Mouse (Mus musculus) forebrain, embryonic 10.5 days (tissue): ENCODE measurements around the gene Mrnip. TPM values are rescaled to one million over a fixed set of nuclear protein-coding genes. Genes with fewer than 3 reads are reported as not detected.
"Not testable (repeated sequence)": the region's sequence is repeated elsewhere in the genome, so short reads cannot be mapped to it uniquely, and the experiment has no call there.

ENCODE experiments used
- DNase-seq: peaks from one replicate; pipeline ENCODE4 v3.0.0-alpha.2; 2017; ENCODE audit warnings: low spot score; ENCODE audit errors: extremely low spot score
- H3K27ac ChIP-seq: fragments of 300-500 bp; sonication (generic); 2 replicates; pipeline ENCODE4 v1.5.1; 2016; ENCODE audit warnings: mild to moderate bottlenecking
- H3K27me3 ChIP-seq: fragments of 300-500 bp; sonication (generic); 2 replicates; pipeline ENCODE4 v1.6.1; 2016; ENCODE audit warnings: mild to moderate bottlenecking; ENCODE audit not compliant: poor library complexity, severe bottlenecking
- H3K36me3 ChIP-seq: fragments of 300-500 bp; sonication (generic); replicated peaks from 2 replicates; pipeline ENCODE4 v1.6.1; 2016; ENCODE audit warnings: mild to moderate bottlenecking, moderate library complexity
- H3K4me1 ChIP-seq: fragments of 300-500 bp; sonication (generic); 2 replicates; pipeline ENCODE4 v1.6.1; 2016
- H3K4me3 ChIP-seq: fragments of 300-500 bp; sonication (generic); 2 replicates; pipeline ENCODE4 v1.5.1; 2016; ENCODE audit warnings: mild to moderate bottlenecking, moderate library complexity
- H3K9me3 ChIP-seq: fragments of 300-500 bp; sonication (generic); 2 replicates; pipeline ENCODE4 v1.6.1; 2016; ENCODE audit warnings: mild to moderate bottlenecking, moderate library complexity
- WGBS: fragments of 180-500 bp; shearing (Covaris S2); methylation state at CpG from one replicate; pipeline ENCODE4 v1.1.7; 2016; 5-methylcytosine and 5-hydroxymethylcytosine counted together
- polyA plus RNA-seq: library from polyadenylated mRNA; unstranded; fragments of >200 nt; fragmentation: Nextera tagmentation; extraction: Ambion mirVana; gene quantifications from 2 replicates; pipeline ENCODE4 v1.2.1, GENCODE M21; 2016

Mrnip gene
- polyA plus RNA-seq: 22.8 and 25.9 TPM in 2 replicates

DNA sequence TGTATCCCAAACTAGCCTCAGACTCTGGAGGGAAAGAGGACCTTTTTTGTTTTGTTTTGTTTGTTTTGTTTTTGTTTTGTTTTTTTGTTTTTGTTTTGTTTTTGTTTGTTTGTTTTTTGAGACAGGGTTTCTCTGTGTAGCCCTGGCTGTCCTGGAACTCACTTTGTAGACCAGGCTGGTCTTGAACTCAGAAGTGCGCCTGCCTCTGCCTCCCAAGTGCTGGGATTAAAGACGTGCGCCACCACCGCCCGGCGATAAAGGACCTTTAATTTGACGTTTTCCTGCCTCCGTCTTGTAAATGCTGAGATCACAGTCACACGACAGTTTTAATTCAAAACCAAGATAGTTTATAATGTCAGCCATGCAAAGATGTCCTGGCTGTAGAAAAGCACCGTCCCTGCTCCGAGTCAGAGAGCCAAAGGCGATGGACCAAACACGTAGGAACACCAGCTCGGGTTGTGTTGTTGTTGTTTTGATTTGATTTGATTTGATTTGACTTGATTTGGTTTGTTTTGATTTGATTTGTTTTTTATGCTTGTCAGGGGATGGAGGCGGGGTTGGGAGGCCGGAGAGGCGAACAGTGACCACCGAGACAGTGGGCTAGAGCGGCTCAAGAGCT, at the start of gene Mrnip:
Gene Mrnip (plus strand): TSS at position 334 of the 619 bp plus-strand sequence.
- H3K9me3 ChIP-seq, DNase-seq, H3K4me1 ChIP-seq, H3K27me3 ChIP-seq: not testable (repeated sequence)
- Histone ChIP-seq H3K4me3 (peak within 1 kb of the TSS; percentile 73), H3K27ac (peak within 1 kb of the TSS; percentile 89), H3K36me3 (peaks cover 43% of the 10 kb centered on the region)
- WGBS: 7% methylated on average over 19 of the region's 19 CpGs

DNA sequence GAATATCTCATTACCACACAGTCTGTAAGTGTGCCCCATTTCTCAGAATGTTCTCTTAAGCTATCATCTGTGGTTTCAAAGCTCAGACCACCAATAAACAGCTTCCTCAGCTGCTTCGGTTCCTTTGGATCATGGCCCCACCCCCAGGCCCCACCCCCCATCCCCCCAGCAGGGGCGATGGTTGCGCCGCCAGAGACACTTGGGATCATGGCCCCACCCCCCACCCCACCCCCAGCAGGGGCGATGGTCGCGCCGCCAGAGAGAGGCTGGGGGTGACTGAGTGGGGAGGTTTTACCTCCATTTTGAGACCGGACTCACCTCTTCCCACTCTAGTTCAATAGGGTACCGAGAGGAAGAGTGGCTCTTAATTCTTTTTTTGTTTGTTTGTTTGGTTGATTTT, 46.5 kb upstream of the Mrnip start:
- DNase-seq: no peak
- peaks cover 29% of the 10 kb centered on the region for H3K4me1 ChIP-seq
- H3K9me3 ChIP-seq: no peaks in the 10 kb centered on the region
- peak overlapping the region; percentile 38 for H3K4me3 ChIP-seq
- H3K27me3 ChIP-seq: no peaks in the 10 kb centered on the region
- H3K27ac ChIP-seq: no peak overlapping the region
- WGBS: 8% methylated on average over 10 of the region's 10 CpGs
- no peaks in the 10 kb centered on the region for H3K36me3 ChIP-seq

DNA sequence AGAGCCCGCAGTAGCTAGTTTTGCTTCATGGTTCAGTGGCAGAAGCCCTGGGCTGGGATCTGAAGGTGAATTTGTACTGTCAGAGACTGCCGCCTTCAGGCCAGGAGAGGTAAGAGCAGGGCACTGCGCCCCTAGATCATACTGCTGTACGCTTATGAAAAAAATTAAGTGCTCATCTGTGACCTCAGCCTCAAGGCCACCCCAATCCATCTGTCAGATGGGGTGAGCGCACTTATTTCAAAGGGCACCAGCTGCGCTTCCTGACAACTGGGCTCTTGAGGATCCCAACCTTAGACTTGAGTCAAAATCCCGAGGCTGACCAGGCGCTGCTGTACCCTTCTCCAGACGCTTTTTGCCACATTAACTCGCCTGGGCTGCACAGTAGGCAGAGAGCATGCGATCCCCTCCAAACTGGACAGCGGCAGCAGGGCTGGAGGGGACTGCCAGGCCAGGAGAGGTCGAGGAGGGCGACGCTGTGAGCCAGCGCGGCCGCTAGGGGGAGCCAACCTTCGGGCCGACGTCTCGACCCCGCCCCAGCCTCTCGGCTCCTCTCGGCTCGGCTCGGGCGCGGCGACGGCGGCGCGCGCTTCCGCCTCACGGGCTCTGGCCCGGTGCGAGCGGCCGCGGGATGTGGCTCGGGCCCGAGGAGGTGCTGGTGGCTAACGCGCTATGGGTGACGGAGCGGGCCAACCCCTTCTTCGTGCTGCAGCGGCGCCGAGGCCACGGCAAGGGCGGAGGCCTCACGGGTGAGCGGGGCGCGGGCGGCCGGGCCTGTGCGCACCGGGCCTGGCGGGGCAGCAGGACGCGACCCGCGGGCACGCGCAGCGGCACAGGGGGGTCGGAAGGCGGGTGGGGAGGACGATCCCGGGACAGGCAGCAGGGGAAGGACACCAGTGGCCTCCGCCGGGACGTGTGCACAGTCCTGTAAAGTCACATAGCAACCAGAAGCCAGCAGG, 43.2 kb upstream of the Mrnip start, which contains the start of gene Tbc1d9b:
Gene Tbc1d9b (plus strand): TSS at position 586 of the 956 bp plus-strand sequence.
- Histone ChIP-seq H3K27ac (peak within 1 kb of the TSS; percentile 98), H3K4me3 (peak within 1 kb of the TSS; percentile 96), H3K4me1 (peaks cover 29% of the 10 kb centered on the region), H3K27me3 (no peaks in the 10 kb centered on the region), H3K36me3 (peaks cover 6% of the 10 kb centered on the region), H3K9me3 (no peaks in the 10 kb centered on the region)
- WGBS: under 1% methylated on average over 76 of the region's 77 CpGs
- peak; percentile 89 for DNase-seq

DNA sequence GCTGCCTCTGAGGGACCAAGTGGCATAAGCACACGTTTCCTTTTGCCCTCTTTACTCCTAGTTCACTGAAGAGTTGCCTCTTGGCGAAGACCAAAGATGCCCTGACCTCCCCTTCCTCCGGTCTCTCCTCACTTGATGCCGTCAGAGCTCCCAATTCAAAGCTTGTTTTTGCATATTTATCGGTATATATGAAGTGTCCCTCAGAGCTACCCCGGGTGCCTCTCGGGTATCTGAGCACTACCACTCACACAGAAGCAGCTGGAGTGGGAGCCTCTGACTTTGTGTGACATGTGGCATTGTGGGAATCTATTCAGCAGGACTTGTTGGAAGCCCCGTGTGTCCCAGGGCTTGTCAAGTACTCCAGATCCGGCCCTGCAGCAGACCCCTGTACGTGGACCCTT, 42.4 kb upstream of the Mrnip start:
- DNase-seq: peak; percentile 23
- Histone ChIP-seq H3K27ac (peak overlapping the region; percentile 98), H3K36me3 (peaks cover 13% of the 10 kb centered on the region), H3K4me1 (peaks cover 29% of the 10 kb centered on the region), H3K27me3 (no peaks in the 10 kb centered on the region), H3K9me3 (no peaks in the 10 kb centered on the region), H3K4me3 (peak overlapping the region; percentile 96)
- WGBS: 32% methylated on average over 10 of the region's 10 CpGs

DNA sequence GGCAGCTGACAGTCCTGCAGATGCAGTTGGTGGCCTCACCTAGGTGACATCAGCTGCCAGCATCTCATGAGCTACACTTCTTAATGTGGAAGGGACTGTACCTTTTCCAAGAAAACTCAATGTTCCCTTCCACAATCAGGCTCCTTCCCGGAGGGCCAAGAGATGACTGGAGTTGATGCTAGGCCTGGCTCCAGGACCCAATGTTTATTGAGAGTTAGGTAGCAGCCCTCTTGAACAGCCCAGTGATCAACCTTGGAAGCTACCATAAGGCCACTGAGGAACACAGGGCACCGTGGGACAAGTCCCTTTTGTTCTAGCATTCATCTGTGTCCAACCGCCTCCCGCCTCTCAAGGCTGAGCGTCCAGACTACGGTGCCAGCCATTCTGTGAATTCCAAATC, 42.0 kb upstream of the Mrnip start:
- Histone ChIP-seq H3K36me3 (peaks cover 18% of the 10 kb centered on the region), H3K4me1 (peaks cover 29% of the 10 kb centered on the region), H3K27ac (peak overlapping the region; percentile 98; the same call in 1 of the 2 replicates), H3K27me3 (no peaks in the 10 kb centered on the region), H3K9me3 (no peaks in the 10 kb centered on the region), H3K4me3 (peak overlapping the region; percentile 96)
- no peak for DNase-seq
- WGBS: 93% methylated on average over 6 of the region's 6 CpGs

DNA sequence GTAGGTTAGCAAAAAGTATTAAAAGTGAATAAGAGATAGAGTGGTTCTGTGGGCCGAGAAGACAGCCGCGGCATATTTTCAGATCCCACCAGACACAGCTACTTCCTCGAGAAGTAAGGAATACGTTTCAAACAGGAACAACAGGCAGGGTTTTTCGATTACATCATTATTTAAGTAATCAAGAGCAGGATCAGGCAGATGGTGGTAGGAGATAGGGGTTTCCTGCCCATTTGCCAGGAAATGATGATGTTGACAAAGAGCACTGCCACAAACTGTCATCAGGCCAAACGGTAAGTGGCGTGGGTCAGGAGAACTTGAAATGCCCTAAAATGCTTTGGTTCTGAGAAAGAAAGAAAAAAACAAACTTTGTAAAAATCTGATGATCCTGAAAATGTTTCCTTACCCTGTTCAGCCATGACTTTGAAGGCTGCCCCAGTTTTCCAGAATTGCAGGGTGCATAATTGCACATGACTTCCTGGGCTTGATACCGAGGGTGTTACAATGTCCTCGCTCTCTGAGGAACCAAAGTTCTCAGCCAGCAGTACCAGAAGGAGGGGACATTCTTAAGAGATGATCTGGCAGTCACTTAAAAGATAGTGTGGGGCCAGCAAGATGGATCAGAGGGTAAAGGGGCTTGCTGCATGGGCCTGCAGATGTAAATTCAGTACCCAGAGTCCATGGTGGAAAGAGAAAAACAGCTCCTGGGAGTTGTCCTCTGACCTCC, 39.9 kb upstream of the Mrnip start:
- H3K36me3 ChIP-seq: peaks cover 38% of the 10 kb centered on the region
- no peak overlapping the region for H3K27ac ChIP-seq
- H3K4me1 ChIP-seq: peaks cover 23% of the 10 kb centered on the region
- 88% methylated on average over 10 of the region's 10 CpGs for WGBS
- no peaks in the 10 kb centered on the region for H3K27me3 ChIP-seq
- H3K4me3 ChIP-seq: no peak overlapping the region
- no peaks in the 10 kb centered on the region for H3K9me3 ChIP-seq
- DNase-seq: no peak

DNA sequence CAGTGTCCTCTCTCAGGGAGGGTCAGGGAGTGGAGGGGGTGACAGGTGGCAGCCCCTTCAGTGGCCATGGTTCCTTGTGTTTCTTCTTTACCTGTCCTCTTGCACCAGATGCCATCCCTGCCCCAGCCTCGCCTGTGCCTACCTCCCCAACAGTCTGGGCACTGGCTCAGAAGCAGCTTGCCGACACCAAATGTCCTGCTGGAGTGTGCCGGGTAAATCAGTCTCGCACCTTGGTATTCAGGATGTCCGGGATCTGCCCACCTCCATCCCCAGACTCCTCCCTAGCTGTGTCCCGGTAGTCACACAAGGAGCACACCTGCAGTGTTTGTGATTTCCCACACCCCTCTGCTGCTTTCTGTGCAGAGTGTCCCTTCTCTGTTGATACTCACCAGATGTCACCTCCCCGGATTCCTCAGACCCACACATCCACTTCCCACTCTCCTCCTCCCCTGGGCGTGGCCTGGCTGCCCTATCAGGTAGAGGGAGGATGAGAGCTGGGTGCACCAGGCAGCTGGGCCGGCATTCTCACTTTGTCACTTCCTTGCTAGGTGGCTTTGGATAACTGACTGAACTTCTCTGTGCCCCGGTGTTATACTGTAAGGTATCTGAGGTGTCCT, 35.9 kb upstream of the Mrnip start:
- no peaks in the 10 kb centered on the region for H3K4me1 ChIP-seq
- 77% methylated on average over 10 of the region's 10 CpGs for WGBS

DNA sequence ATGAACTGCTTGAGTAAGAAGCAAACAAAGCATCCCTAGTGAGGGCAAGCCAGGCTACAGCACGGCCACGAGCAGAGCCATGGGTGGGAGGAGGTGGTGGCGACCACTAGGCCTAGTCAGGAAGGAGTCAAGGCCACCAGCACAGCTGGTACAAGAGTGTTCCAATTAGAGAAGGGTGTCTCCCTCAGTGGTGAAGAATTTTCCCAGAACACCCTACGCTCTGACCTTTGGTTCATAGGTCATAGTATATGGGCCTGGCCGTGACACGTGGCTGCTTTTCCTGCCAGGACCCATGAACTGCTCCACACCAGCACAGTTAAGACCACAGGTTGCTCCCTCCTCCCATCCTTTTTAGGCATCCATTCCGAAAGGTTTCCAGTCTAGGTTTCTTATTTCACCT, 34.7 kb upstream of the Mrnip start:
- H3K9me3 ChIP-seq: no peaks in the 10 kb centered on the region
- H3K4me1 ChIP-seq: no peaks in the 10 kb centered on the region
- no peak overlapping the region for H3K4me3 ChIP-seq
- DNase-seq: no peak
- WGBS: 85% methylated on average over 7 of the region's 7 CpGs
- peaks cover 88% of the 10 kb centered on the region for H3K36me3 ChIP-seq
- H3K27me3 ChIP-seq: no peaks in the 10 kb centered on the region
- no peak overlapping the region for H3K27ac ChIP-seq

More for the DNA sequence above, 35.9 kb upstream of the Mrnip start:
- H3K27me3 ChIP-seq: no peaks in the 10 kb centered on the region
- no peak overlapping the region for H3K27ac ChIP-seq
- H3K36me3 ChIP-seq: peaks cover 78% of the 10 kb centered on the region
- no peaks in the 10 kb centered on the region for H3K9me3 ChIP-seq
- no peak for DNase-seq
- H3K4me3 ChIP-seq: no peak overlapping the region

DNA sequence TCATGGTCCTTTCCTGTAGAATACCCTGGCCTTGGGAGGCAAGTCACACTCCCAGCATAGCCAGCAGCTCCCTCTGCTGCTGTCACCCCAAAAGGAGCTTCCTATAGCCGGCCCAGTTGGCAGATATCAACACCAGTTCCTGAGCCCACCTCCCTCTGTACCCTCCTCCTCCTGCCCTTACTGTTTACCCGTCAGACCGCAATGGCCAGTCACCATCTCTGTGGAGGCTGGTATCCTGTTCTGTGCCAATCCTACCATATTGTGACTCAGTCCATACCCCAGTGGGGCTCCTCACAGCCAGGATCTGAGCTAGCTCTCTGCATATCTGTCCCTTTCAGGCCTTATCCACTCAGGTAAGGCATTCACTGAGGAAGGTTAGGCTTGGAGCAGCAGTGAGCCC, 28.7 kb upstream of the Mrnip start:
- Histone ChIP-seq H3K27ac (no peak overlapping the region), H3K4me3 (no peak overlapping the region), H3K4me1 (no peaks in the 10 kb centered on the region), H3K27me3 (no peaks in the 10 kb centered on the region), H3K9me3 (no peaks in the 10 kb centered on the region), H3K36me3 (peaks cover 96% of the 10 kb centered on the region)
- no peak for DNase-seq
- 88% methylated on average over 3 of the region's 3 CpGs for WGBS

DNA sequence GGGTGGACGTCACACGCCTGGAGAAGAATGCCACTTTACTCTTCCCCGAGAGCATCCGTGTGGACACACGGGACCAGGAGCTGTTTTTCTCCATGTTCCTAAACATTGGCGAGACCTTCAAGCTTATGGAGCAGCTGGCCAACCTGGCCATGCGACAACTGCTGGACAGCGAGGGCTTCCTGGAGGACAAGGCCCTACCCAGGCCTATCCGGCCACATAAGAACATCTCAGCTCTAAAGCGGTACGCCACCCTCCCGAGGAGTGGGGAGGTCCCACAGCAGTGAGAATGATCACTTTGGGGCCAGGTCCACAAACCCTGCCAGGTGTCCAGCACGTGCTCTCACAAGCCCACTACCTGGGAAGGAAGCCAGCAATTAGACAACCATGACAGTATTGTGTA, 28.1 kb upstream of the Mrnip start:
- Histone ChIP-seq H3K36me3 (peaks cover 96% of the 10 kb centered on the region), H3K27ac (no peak overlapping the region), H3K4me1 (no peaks in the 10 kb centered on the region), H3K4me3 (no peak overlapping the region), H3K27me3 (no peaks in the 10 kb centered on the region), H3K9me3 (no peaks in the 10 kb centered on the region)
- DNase-seq: no peak
- 96% methylated on average over 13 of the region's 13 CpGs for WGBS

DNA sequence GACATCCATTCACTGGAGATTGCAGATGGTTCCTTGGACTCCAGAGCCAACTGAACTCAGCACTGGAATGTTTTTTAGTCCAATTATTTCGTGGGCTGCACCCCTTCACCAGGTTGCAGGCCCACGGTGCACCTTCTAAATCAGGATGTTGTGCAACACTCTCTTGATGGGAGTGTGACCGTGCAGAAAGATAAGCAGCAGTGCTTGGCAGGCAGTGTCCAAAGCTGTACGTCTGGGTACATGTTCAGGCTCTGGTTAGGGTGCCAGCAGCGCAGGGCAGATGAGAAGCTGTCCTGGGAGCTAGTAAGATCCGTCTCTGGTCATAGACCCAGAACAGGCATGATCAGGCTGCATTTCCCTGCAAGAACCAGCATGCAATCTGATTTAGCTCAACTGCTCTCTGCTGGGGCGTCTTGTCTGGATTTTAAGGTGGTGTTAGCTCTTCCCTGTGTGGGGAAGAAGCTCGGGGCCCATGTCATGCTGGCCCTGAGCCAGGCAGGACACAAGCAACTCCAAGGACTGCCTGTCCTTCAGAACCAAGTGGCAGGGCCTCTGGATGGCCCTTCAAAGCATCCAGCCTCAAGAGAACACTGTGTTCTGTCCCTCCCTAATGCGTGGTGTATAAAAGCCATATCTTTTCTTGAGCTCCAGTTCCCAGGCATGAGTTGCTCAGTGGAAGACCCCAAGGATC, 26.8 kb upstream of the Mrnip start:
- DNase-seq: no peak
- no peaks in the 10 kb centered on the region for H3K9me3 ChIP-seq
- no peak overlapping the region for H3K27ac ChIP-seq
- no peaks in the 10 kb centered on the region for H3K4me1 ChIP-seq
- no peaks in the 10 kb centered on the region for H3K27me3 ChIP-seq
- 89% methylated on average over 9 of the region's 9 CpGs for WGBS
- H3K36me3 ChIP-seq: peaks cover 96% of the 10 kb centered on the region
- H3K4me3 ChIP-seq: no peak overlapping the region
